23 mouse cellular contexts compared by ENCODE assay signal in genomic region chrX:39189417-39189816, GRCm38 (mm10).
A peak's percentile ranks its signal among the peaks of the same experiment; 100 is the strongest.
DNase-seq lines count a peak whose midpoint lies in the region; TF ChIP-seq lines count a peak whose summit lies in the region.
"Had no signal": no experiment of that assay in that cellular context is flagged by ENCODE, and none has a peak within 500 bp of the region (broad histone marks: within the 10 kb centered on the region; RNA-seq: fewer than 3 reads in every experiment).

No protein-coding gene starts in this region.

- no peak overlapping the region; the same call in 1 of the 2 replicates for H3K27ac ChIP-seq in left cerebral cortex, adult 2 months
- no peak overlapping the region for H3K27ac ChIP-seq in midbrain, embryonic 10.5 days (replicated peaks)
- H3K27ac ChIP-seq: embryonic facial prominence, embryonic 12.5 days; hindbrain, embryonic 14.5 days; limb, embryonic 15.5 days; liver, embryonic 15.5 days; macrophage; midbrain, embryonic 12.5 days; neural tube, embryonic 12.5 days had no signal

- H3K36me3 ChIP-seq in midbrain, embryonic 10.5 days: no peaks in the 10 kb centered on the region
- H3K36me3 ChIP-seq: embryonic facial prominence, embryonic 12.5 days; heart, embryonic 12.5 days; limb, embryonic 15.5 days; liver, embryonic 15.5 days; midbrain, embryonic 12.5 days; neural tube, embryonic 12.5 days had no signal

- no peaks in the 10 kb centered on the region for H3K27me3 ChIP-seq in midbrain, embryonic 10.5 days (ENCODE audit: low read depth, poor library complexity, severe bottlenecking)
- H3K27me3 ChIP-seq: embryonic facial prominence, embryonic 12.5 days; heart, embryonic 12.5 days; limb, embryonic 15.5 days; liver, embryonic 15.5 days; midbrain, embryonic 12.5 days; neural tube, embryonic 12.5 days had no signal

- H3K4me3 ChIP-seq in left cerebral cortex, adult 2 months: no peak overlapping the region
- H3K4me3 ChIP-seq in midbrain, embryonic 10.5 days: no peak overlapping the region
- H3K4me3 ChIP-seq: embryonic facial prominence, embryonic 12.5 days; erythroblast, embryonic 14.5 days; heart, embryonic 12.5 days; limb, embryonic 15.5 days; liver, embryonic 15.5 days; midbrain, embryonic 12.5 days; neural tube, embryonic 12.5 days had no signal

- 86% methylated on average over 3 of the region's 3 CpGs for WGBS in midbrain, embryonic 10.5 days

- intact Hi-C loops in left cerebral cortex, adult 2 months (cut with DNase I): no loop called here

- no peaks in the 10 kb centered on the region for H3K4me1 ChIP-seq in midbrain, embryonic 10.5 days
- H3K4me1 ChIP-seq: embryonic facial prominence, embryonic 12.5 days; heart, embryonic 12.5 days; limb, embryonic 15.5 days; liver, embryonic 15.5 days; midbrain, embryonic 12.5 days; neural tube, embryonic 12.5 days had no signal

- TF ChIP-seq CTCF in left cerebral cortex, adult 2 months (IDR thresholded peaks at IDR 0.05): no peak

- no peaks in the 10 kb centered on the region for H3K9me3 ChIP-seq in midbrain, embryonic 10.5 days (replicated peaks)
- H3K9me3 ChIP-seq: embryonic facial prominence, embryonic 12.5 days; heart, embryonic 12.5 days; limb, embryonic 15.5 days; liver, embryonic 15.5 days; midbrain, embryonic 12.5 days; neural tube, embryonic 12.5 days had no signal

- DNase-seq in brain, adult 2 months (ENCODE audit: low read depth, low spot score): peak; percentile 75
- DNase-seq in frontal cortex, adult 2 months (ENCODE audit: extremely low spot score in 1 of 2, low spot score in 1 of 2): peak; percentile 10 to 52
- peak; percentile 11 for DNase-seq in left cerebral cortex, adult 2 months (ENCODE audit: extremely low spot score in 1 of 2, low spot score in 2 of 2)
- DNase-seq in right cerebral cortex, postnatal 14 days: peak; percentile 8
- DNase-seq in spleen, adult 12 weeks (ENCODE audit: low spot score): no peak
- DNase-seq in midbrain, embryonic 10.5 days (ENCODE audit: low spot score): no peak
- no peak for DNase-seq in cerebellum, adult 8-10 months
- DNase-seq: adrenal gland, adult 2 months; cerebellum, adult 9-10 months; heart, adult 11 months; heart, postnatal 14 days; kidney, adult 9 months; kidney, postnatal 25 days; thymus, postnatal 4 days had no signal

Comparison
In these comparisons a context has a peak if more than half of its experiments do, and no peak if none do; other contexts are left out.
1. DNase-seq: peak in brain, adult 2 months (single experiment), frontal cortex, adult 2 months (2 of 2), left cerebral cortex, adult 2 months (2 of 2) and right cerebral cortex, postnatal 14 days (single experiment); none in spleen, adult 12 weeks (single experiment), midbrain, embryonic 10.5 days (single experiment) and cerebellum, adult 8-10 months (single experiment).